Mouse (Mus musculus): ENCODE results near the gene Vmn2r117. TPM values are rescaled to one million over a fixed set of nuclear protein-coding genes. Genes with fewer than 3 reads are reported as not detected.

Vmn2r117 gene
- not detected in 2 replicates for polyA plus RNA-seq (2015; fragmentation: Nextera tagmentation; extraction: Ambion mirVana)

DNA sequence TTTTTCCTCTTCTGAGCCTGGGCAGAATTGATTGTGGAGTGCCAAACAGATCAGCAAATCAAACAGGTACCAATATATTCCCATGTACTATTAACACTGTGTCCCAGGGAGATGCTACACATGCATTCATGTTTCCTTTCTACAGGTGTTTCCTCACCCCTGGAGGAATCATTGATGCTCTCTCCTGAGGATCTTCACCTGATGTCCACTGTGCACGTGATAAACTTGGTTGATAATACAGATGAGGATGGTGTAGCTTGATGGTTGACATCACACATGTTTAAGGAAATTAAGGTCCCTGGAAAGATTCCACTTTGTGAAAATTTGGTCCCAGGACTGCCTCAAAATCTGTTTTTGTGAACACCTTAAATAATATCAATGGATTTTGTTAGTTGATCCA, at the start of gene Vmn2r117:
Vmn2r117 (minus strand) TSS at position 101 of the 400 bp plus-strand sequence.

Other genes with a start within 250 kb of the Vmn2r117 start
- not detected in 2 replicates for gene Vmn2r114, start 167.2 kb downstream of the Vmn2r117 start, polyA plus RNA-seq (2015; fragmentation: Nextera tagmentation; extraction: Ambion mirVana)
- not detected in 2 replicates for gene Vmn2r115, start 136.0 kb downstream of the Vmn2r117 start, polyA plus RNA-seq (2015; fragmentation: Nextera tagmentation; extraction: Ambion mirVana)
- gene Vmn2r116, start 95.1 kb downstream of the Vmn2r117 start, polyA plus RNA-seq (2015; fragmentation: Nextera tagmentation; extraction: Ambion mirVana): not detected in 2 replicates
- gene Zfp213, start 84.5 kb upstream of the Vmn2r117 start, polyA plus RNA-seq (2015; fragmentation: Nextera tagmentation; extraction: Ambion mirVana): 13.5 and 13.7 TPM in 2 replicates
- gene Zfp13, start 119.8 kb upstream of the Vmn2r117 start, polyA plus RNA-seq (2015; fragmentation: Nextera tagmentation; extraction: Ambion mirVana): 10.3 and 13.2 TPM in 2 replicates
- not detected in 2 replicates for gene Zscan10, start 121.2 kb upstream of the Vmn2r117 start, polyA plus RNA-seq (2015; fragmentation: Nextera tagmentation; extraction: Ambion mirVana)
- 0.25 and 0.30 TPM in 2 replicates for gene Mmp25, start 165.6 kb upstream of the Vmn2r117 start, polyA plus RNA-seq (2015; fragmentation: Nextera tagmentation; extraction: Ambion mirVana)
- gene Bicdl2, start 180.8 kb upstream of the Vmn2r117 start, polyA plus RNA-seq (2015; fragmentation: Nextera tagmentation; extraction: Ambion mirVana): 0.30 TPM in 1 of 2 replicates, not detected in the other
- 122 and 166 TPM in 2 replicates for gene Hcfc1r1, start 193.9 kb upstream of the Vmn2r117 start, polyA plus RNA-seq (2015; fragmentation: Nextera tagmentation; extraction: Ambion mirVana)
- gene Thoc6, start 194.2 kb upstream of the Vmn2r117 start, polyA plus RNA-seq (2015; fragmentation: Nextera tagmentation; extraction: Ambion mirVana): 19.0 and 25.0 TPM in 2 replicates
- gene Tnfrsf12a, start 197.8 kb upstream of the Vmn2r117 start, polyA plus RNA-seq (2015; fragmentation: Nextera tagmentation; extraction: Ambion mirVana): 61.5 and 84.3 TPM in 2 replicates
- 0.36 and 3.4 TPM in 2 replicates for gene Cldn6, start 199.6 kb upstream of the Vmn2r117 start, polyA plus RNA-seq (2015; fragmentation: Nextera tagmentation; extraction: Ambion mirVana)
- gene Cldn9, start 204.3 kb upstream of the Vmn2r117 start, polyA plus RNA-seq (2015; fragmentation: Nextera tagmentation; extraction: Ambion mirVana): 1.0 and 3.0 TPM in 2 replicates
- 1.2 and 3.5 TPM in 2 replicates for gene 1520401A03Rik, start 243.1 kb upstream of the Vmn2r117 start, polyA plus RNA-seq (2015; fragmentation: Nextera tagmentation; extraction: Ambion mirVana)
- gene Pkmyt1, start 246.6 kb upstream of the Vmn2r117 start, polyA plus RNA-seq (2015; fragmentation: Nextera tagmentation; extraction: Ambion mirVana): 12.8 and 16.6 TPM in 2 replicates

All from adrenal gland, postnatal 0 days (tissue).